Mouse (Mus musculus) C2C12 (cell line): Measurements from ENCODE around the gene Hoxa5. TPM values are rescaled to one million over a fixed set of nuclear protein-coding genes. Genes with fewer than 3 reads are reported as not detected.

ENCODE experiments used
- H3K27me3 ChIP-seq: one replicate; pipeline ENCODE4 v1.6.1; 2011; ENCODE audit not compliant: control insufficient read depth, insufficient read depth, insufficient read length
- H3K36me3 ChIP-seq: one replicate; pipeline ENCODE4 v1.6.1; 2011; ENCODE audit not compliant: control insufficient read depth, insufficient read depth
- H3K4me3 ChIP-seq: one replicate; pipeline ENCODE4 v1.5.1; 2011; ENCODE audit warnings: mild to moderate bottlenecking, control low read depth; ENCODE audit not compliant: poor library complexity, insufficient read depth, severe bottlenecking
- H3K79me2 ChIP-seq: one replicate; pipeline ENCODE4 v1.6.1; 2011; ENCODE audit not compliant: control insufficient read depth, insufficient read depth
- H3K79me3 ChIP-seq: one replicate; pipeline ENCODE4 v1.6.1; 2011; ENCODE audit warnings: low read depth, control low read depth
- H3ac ChIP-seq: one replicate; pipeline ENCODE3; 2011; ENCODE audit warnings: low read depth; ENCODE audit not compliant: control insufficient read depth, insufficient read length
- CEBPB ChIP-seq: IDR thresholded peaks from one replicate; pipeline ENCODE4 v1.6.1; 2011; ENCODE audit warnings: low read depth, mild to moderate bottlenecking, control low read depth, moderate library complexity
- CTCF ChIP-seq: IDR thresholded peaks from one replicate; pipeline ENCODE4 v1.5.1; 2011; ENCODE audit not compliant: control insufficient read depth, insufficient read depth, insufficient read length
- FOSL1 ChIP-seq: IDR thresholded peaks from one replicate; pipeline ENCODE4 v1.8.0; 2011; ENCODE audit warnings: mild to moderate bottlenecking, low read length; ENCODE audit not compliant: poor library complexity, insufficient read depth, severe bottlenecking
- MAX ChIP-seq: IDR thresholded peaks from one replicate; pipeline ENCODE4 v1.6.1; 2011; ENCODE audit warnings: mild to moderate bottlenecking, control low read depth
- MYOD1 ChIP-seq: IDR thresholded peaks from one replicate; pipeline ENCODE4 v1.6.1; 2011; ENCODE audit warnings: low read depth; ENCODE audit not compliant: control insufficient read depth, insufficient read length
- MYOG ChIP-seq: IDR thresholded peaks from one replicate; pipeline ENCODE4 v1.6.1; 2011; ENCODE audit not compliant: control insufficient read depth, insufficient read length; ENCODE audit errors: extremely low read depth
- USF1 ChIP-seq: IDR thresholded peaks from one replicate; pipeline ENCODE4 v1.6.1; 2011; ENCODE audit warnings: low read depth, mild to moderate bottlenecking, control low read depth, moderate library complexity
- polyA plus RNA-seq: library from polyadenylated mRNA; unstranded; fragments of >200 nt; fragmentation: generic; extraction: Trizol; gene quantifications from one replicate; pipeline ENCODE4 v1.2.1, GENCODE M21; 2012; ENCODE audit warnings: missing spikeins

Hoxa5 gene
- polyA plus RNA-seq, 1 experiment = 1.5 TPM

GRCm38 (mm10) chr6:52205638-52206621, 1.5 kb upstream of the Hoxa5 start:
- Histone ChIP-seq H3K36me3 (peaks cover 36% of the 10 kb centered on the region), H3K27me3 (no peaks in the 10 kb centered on the region), H3ac (no peak overlapping the region), H3K4me3 (no peak overlapping the region), H3K79me3 (peaks cover 21% of the 10 kb centered on the region), H3K79me2 (peaks cover 41% of the 10 kb centered on the region)
- no peak for TF ChIP-seq MAX
- TF ChIP-seq MYOD1 = no peak
- no peak for TF ChIP-seq USF1
- TF ChIP-seq FOSL1 = no peak
- no peak for TF ChIP-seq CEBPB
- TF ChIP-seq CTCF = no peak
- TF ChIP-seq MYOG = no peak

DNA sequence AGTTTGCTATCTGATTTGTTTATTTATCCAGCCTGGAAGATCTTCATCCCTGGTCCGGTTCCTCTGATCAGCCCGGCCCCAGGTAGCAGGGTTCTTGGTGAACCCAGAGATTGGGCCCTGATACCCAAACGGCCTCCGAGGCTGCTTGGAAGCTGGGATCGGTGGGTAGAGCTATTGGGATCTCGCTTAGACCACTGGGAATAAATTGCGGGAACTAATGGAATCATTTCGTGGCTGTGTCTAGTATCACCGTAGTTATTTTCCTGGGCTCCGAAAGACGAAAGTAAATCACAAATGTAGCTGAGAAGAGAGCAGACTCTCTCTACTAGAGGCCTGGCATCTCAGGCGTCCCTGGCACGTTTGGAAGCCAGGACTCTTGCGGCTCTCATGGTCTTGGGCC, 834 bp upstream of the Hoxa5 start:
- H3K36me3 ChIP-seq = peaks cover 41% of the 10 kb centered on the region
- TF ChIP-seq CTCF (no peak), MAX (no peak), USF1 (no peak), FOSL1 (no peak), CEBPB (no peak), MYOD1 (no peak), MYOG (no peak)
- H3K79me3 ChIP-seq = peaks cover 16% of the 10 kb centered on the region
- H3K27me3 ChIP-seq = no peaks in the 10 kb centered on the region
- no peak overlapping the region for H3K4me3 ChIP-seq
- no peak overlapping the region for H3ac ChIP-seq
- H3K79me2 ChIP-seq = peaks cover 34% of the 10 kb centered on the region

DNA sequence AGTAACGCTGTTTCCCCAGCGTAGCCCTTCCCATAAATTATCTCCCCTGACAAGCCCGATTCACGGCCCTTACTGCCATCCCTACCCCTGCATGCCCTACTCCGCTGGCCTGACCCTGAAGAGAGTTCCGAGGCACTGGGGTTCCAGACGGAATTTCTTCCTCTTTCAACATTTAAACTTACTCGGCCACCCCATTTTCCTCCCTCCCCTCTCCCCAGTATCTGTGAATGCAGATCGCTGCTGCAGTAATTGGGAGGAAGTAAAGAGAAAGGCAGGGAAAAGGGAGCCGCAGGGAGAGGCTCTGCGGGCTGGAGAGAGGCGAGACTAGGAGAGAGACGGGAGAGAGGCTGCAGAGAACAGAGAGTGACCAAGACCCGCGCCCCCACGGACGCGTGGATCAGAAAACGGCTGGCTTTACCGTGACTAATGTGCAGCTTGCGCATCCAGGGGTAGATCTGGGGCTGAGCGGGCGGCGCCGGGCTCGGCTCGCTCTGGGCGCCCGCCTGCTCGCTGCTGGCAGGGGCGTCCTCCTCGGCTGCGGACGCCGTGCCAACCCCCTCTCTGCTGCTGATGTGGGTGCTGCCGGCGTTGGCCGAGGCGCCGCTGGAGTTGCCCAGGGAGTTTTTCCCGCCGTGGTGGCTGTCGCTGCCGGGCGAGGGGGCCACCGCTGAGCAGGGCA, 877 bp downstream of the Hoxa5 start:
- Histone ChIP-seq H3K79me3 (peaks cover 2% of the 10 kb centered on the region), H3K79me2 (peaks cover 17% of the 10 kb centered on the region), H3K27me3 (no peaks in the 10 kb centered on the region), H3K36me3 (peaks cover 46% of the 10 kb centered on the region), H3ac (no peak overlapping the region), H3K4me3 (no peak overlapping the region)
- TF ChIP-seq CEBPB (no peak), MYOD1 (no peak), MAX (no peak), FOSL1 (no peak), CTCF (no peak), MYOG (no peak), USF1 (no peak)

DNA sequence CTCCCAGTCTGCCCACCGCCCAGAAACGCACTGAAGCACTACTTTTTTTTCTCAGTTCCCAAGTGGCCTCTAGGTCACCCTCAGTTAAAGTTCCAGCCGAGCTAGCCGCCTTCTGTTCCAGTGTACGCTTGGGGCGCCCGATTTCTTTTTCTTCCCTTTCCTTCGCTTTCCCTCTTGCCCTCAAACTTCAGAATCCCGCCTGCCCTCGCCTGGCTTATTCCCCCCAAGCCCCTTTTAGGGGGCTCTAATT, 1.3 kb downstream of the Hoxa5 start:
- TF ChIP-seq FOSL1 (no peak), MYOG (no peak), MYOD1 (no peak), MAX (no peak), CEBPB (no peak), USF1 (no peak), CTCF (no peak)
- Histone ChIP-seq H3K27me3 (no peaks in the 10 kb centered on the region), H3K79me3 (peaks cover 2% of the 10 kb centered on the region), H3K36me3 (peaks cover 46% of the 10 kb centered on the region), H3K79me2 (peaks cover 12% of the 10 kb centered on the region), H3K4me3 (no peak overlapping the region), H3ac (no peak overlapping the region)

DNA sequence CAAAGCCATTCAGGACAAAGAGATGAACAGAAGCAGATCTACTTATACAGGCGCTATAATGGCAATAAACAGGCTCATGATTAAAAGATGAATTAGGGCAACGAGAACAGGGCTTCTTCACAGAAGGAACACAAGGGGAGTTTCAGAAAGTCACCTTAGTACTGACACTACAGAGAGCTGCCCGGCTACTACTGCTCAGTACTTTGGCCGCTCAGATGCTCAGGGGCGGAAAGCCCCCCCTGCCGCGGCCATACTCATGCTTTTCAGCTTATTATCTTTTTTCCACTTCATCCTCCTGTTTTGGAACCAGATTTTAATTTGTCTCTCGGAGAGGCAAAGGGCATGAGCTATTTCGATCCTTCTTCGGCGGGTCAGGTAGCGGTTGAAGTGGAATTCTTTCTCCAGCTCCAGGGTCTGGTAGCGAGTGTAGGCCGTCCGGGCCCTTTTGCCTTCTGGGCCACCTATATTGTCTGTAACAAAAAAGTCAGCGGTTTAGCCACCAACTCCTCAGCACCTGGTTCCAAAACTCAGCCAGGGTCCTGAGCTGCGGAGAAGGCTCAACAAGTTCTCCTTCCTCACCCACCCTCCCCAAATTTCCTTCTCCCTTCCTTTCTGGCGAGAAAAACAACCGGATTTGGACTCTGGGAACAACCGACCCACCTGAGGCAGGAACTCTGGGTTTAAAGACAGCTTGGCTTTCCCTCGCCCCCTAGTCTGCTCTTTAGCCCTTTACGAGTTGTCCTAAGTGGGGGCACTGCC, 1.8 kb downstream of the Hoxa5 start:
- peaks cover 7% of the 10 kb centered on the region for H3K79me2 ChIP-seq
- peaks cover 46% of the 10 kb centered on the region for H3K36me3 ChIP-seq
- H3K27me3 ChIP-seq = no peaks in the 10 kb centered on the region
- H3K79me3 ChIP-seq = no peaks in the 10 kb centered on the region
- no peak overlapping the region for H3K4me3 ChIP-seq
- no peak for TF ChIP-seq MYOD1
- TF ChIP-seq MYOG = no peak
- no peak for TF ChIP-seq USF1
- no peak for TF ChIP-seq MAX
- TF ChIP-seq CTCF = no peak
- TF ChIP-seq FOSL1 = no peak
- TF ChIP-seq CEBPB = no peak
- no peak overlapping the region for H3ac ChIP-seq
